Mouse (Mus musculus) C2C12 (cell line): ENCODE measurements around the gene Gas6.

Source experiments
- CTCF ChIP-seq: IDR thresholded peaks from one replicate; pipeline ENCODE4 v1.5.1; 2011; ENCODE audit not compliant: control insufficient read depth, insufficient read depth, insufficient read length
- MAX ChIP-seq: IDR thresholded peaks from one replicate; pipeline ENCODE4 v1.6.1; 2011; ENCODE audit warnings: mild to moderate bottlenecking, control low read depth
- MYOD1 ChIP-seq: IDR thresholded peaks from one replicate; pipeline ENCODE4 v1.6.1; 2011; ENCODE audit warnings: low read depth; ENCODE audit not compliant: control insufficient read depth, insufficient read length

GRCm38 (mm10) chr8:13462392-13462791 is 31.9 kb downstream of the Gas6 start:
- TF ChIP-seq CTCF (no peak), MAX (no peak), MYOD1 (no peak)
